Comparison of ENCODE assay signal across 21 mouse cellular contexts in genomic region chr19:43618505-43619030, GRCm38 (mm10). TPM values are rescaled to one million over a fixed set of nuclear protein-coding genes. Genes with fewer than 3 reads are reported as not detected.
A peak's percentile ranks its signal among the peaks of the same experiment; 100 is the strongest.
DNase-seq lines count a peak whose midpoint lies in the region; ATAC-seq and TF ChIP-seq lines count a peak whose summit lies in the region.
"Had no signal": no experiment of that assay in that cellular context is flagged by ENCODE, and none has a peak within 500 bp of the region (broad histone marks: within the 10 kb centered on the region; RNA-seq: fewer than 3 reads in every experiment).

No protein-coding gene starts in this region.

- 2% methylated on average over 5 of the region's 5 CpGs for WGBS in hindbrain, embryonic 10.5 days
- 11% methylated on average over 5 of the region's 5 CpGs for WGBS in hindbrain, postnatal 0 days
- WGBS in intestine, embryonic 14.5 days: 11% methylated on average over 5 of the region's 5 CpGs
- WGBS in small intestine, adult 2 months: 12% methylated on average over 5 of the region's 5 CpGs

- peaks cover 35% of the 10 kb centered on the region for H3K4me1 ChIP-seq in hindbrain, embryonic 10.5 days (replicated peaks)
- no peaks in the 10 kb centered on the region for H3K4me1 ChIP-seq in hindbrain, postnatal 0 days (ENCODE audit: insufficient read depth, low read length)
- peaks cover 17% of the 10 kb centered on the region; the same call in 1 of the 2 replicates for H3K4me1 ChIP-seq in intestine, embryonic 14.5 days (replicated peaks; ENCODE audit: control insufficient read depth, insufficient read depth, low read length)
- peaks cover 13% of the 10 kb centered on the region for H3K4me1 ChIP-seq in small intestine, adult 2 months (ENCODE audit: control insufficient read depth, insufficient read depth, insufficient read length, low read length)

- DNase-seq in hindbrain, embryonic 10.5 days (ENCODE audit: low spot score): peak; percentile 20
- no peak for DNase-seq in hindbrain, postnatal 0 days (ENCODE audit: low spot score)
- DNase-seq in intestine, embryonic 14.5 days (ENCODE audit: low spot score): peak; percentile 64
- DNase-seq in right cerebral cortex, postnatal 14 days: no peak
- DNase-seq: adrenal gland, adult 8-10 months; adrenal gland, postnatal 36 days; cerebellum, adult 2 months; cerebellum, postnatal 10 days; gastrocnemius, adult 2 months; gastrocnemius, postnatal 25 days; heart, adult 18-20 months; heart, postnatal 14 days; kidney, adult 11 months had no signal

- no peak for ATAC-seq in hindbrain, postnatal 0 days
- ATAC-seq in granulocyte monocyte progenitor cell, adult 5-6 weeks (replicated peaks; ENCODE audit: poor library complexity, severe bottlenecking): 0 out of 2 replicates have a peak, but pooled peaks have one; percentile 15
- no peak for ATAC-seq in intestine, embryonic 14.5 days (replicated peaks; ENCODE audit: low FRiP score, low TSS enrichment, low read depth)
- ATAC-seq: forebrain, embryonic 14.5 days; hindbrain, embryonic 16.5 days had no signal

- peaks cover 100% of the 10 kb centered on the region for H3K27me3 ChIP-seq in hindbrain, embryonic 10.5 days (ENCODE audit: insufficient read depth, poor library complexity, severe bottlenecking)
- peaks cover 70% of the 10 kb centered on the region for H3K27me3 ChIP-seq in hindbrain, postnatal 0 days (ENCODE audit: insufficient read depth, low read length)
- peaks cover 51% of the 10 kb centered on the region for H3K27me3 ChIP-seq in intestine, embryonic 14.5 days (replicated peaks; ENCODE audit: control insufficient read depth, insufficient read depth, low read length)
- peaks cover 72% of the 10 kb centered on the region for H3K27me3 ChIP-seq in small intestine, adult 2 months (ENCODE audit: control insufficient read depth, insufficient read depth, low read length)

- H3K9ac ChIP-seq in hindbrain, postnatal 0 days (replicated peaks; ENCODE audit: low read length): no peak overlapping the region
- no peak overlapping the region for H3K9ac ChIP-seq in intestine, embryonic 14.5 days (ENCODE audit: low read length)
- H3K9ac ChIP-seq: embryonic facial prominence, embryonic 13.5 days; heart, embryonic 15.5 days had no signal

- no peaks in the 10 kb centered on the region for H3K36me3 ChIP-seq in hindbrain, embryonic 10.5 days
- no peaks in the 10 kb centered on the region for H3K36me3 ChIP-seq in hindbrain, postnatal 0 days (ENCODE audit: insufficient read depth, low read length)
- H3K36me3 ChIP-seq in intestine, embryonic 14.5 days (ENCODE audit: control insufficient read depth, insufficient read depth, low read length): peaks cover 14% of the 10 kb centered on the region; the same call in 1 of the 2 replicates
- peaks cover 4% of the 10 kb centered on the region; the same call in 1 of the 2 replicates for H3K36me3 ChIP-seq in small intestine, adult 2 months (ENCODE audit: control insufficient read depth, insufficient read depth, low read length)
- H3K36me3 ChIP-seq: embryonic facial prominence, embryonic 13.5 days; G1E; heart, embryonic 10.5 days; heart, embryonic 15.5 days had no signal

- no peak overlapping the region for H3K4me2 ChIP-seq in hindbrain, postnatal 0 days (ENCODE audit: low read depth, low read length)
- peak overlapping the region; percentile 71; the same call in 1 of the 2 replicates for H3K4me2 ChIP-seq in intestine, embryonic 14.5 days (ENCODE audit: low read length)
- H3K4me2 ChIP-seq: embryonic facial prominence, embryonic 13.5 days; heart, embryonic 15.5 days had no signal

- no peak; the same call in 1 of the 2 replicates for TF ChIP-seq POLR2A in small intestine, adult 2 months (IDR thresholded peaks at IDR 0.05; ENCODE audit: low read depth, low read length)

- no peak overlapping the region for H3K4me3 ChIP-seq in hindbrain, embryonic 10.5 days
- H3K4me3 ChIP-seq in hindbrain, postnatal 0 days (ENCODE audit: low read length): no peak overlapping the region
- no peak overlapping the region for H3K4me3 ChIP-seq in intestine, embryonic 14.5 days (ENCODE audit: low read depth, low read length)
- H3K4me3 ChIP-seq in small intestine, adult 2 months (ENCODE audit: low read depth, low read length): peak overlapping the region; percentile 35
- H3K4me3 ChIP-seq: embryonic facial prominence, embryonic 13.5 days; gastrocnemius, adult 2 months; heart, embryonic 10.5 days; heart, embryonic 15.5 days had no signal

- H3K9me3 ChIP-seq in hindbrain, embryonic 10.5 days: no peaks in the 10 kb centered on the region
- no peaks in the 10 kb centered on the region for H3K9me3 ChIP-seq in hindbrain, postnatal 0 days (ENCODE audit: low read length)
- no peaks in the 10 kb centered on the region for H3K9me3 ChIP-seq in intestine, embryonic 14.5 days (ENCODE audit: control insufficient read depth, low read length)
- H3K9me3 ChIP-seq: embryonic facial prominence, embryonic 13.5 days; heart, embryonic 10.5 days; heart, embryonic 15.5 days had no signal

- no peak overlapping the region for H3K27ac ChIP-seq in hindbrain, embryonic 10.5 days
- no peak overlapping the region for H3K27ac ChIP-seq in hindbrain, postnatal 0 days
- no peak overlapping the region; the same call in 1 of the 2 replicates for H3K27ac ChIP-seq in intestine, embryonic 14.5 days (ENCODE audit: low read depth)
- peak overlapping the region; percentile 72 for H3K27ac ChIP-seq in small intestine, adult 2 months (ENCODE audit: insufficient read depth, low read depth, low read length)
- H3K27ac ChIP-seq: embryonic facial prominence, embryonic 13.5 days; gastrocnemius, adult 2 months; heart, embryonic 10.5 days; heart, embryonic 15.5 days had no signal

- TF ChIP-seq CTCF in hindbrain, postnatal 0 days (IDR thresholded peaks at IDR 0.05; ENCODE audit: low read depth): no peak
- no peak for TF ChIP-seq CTCF in small intestine, adult 2 months (IDR thresholded peaks at IDR 0.05; ENCODE audit: extremely low read depth, insufficient read length, insufficient replicate concordance, low read depth, low read length)

RNA-seq across cellular contexts. Expression of gene Nkx2-3, which starts 6.4 kb away (rescaled TPM):
- polyA plus RNA-seq in hindbrain, embryonic 10.5 days (2016; fragmentation: Nextera tagmentation; extraction: Ambion mirVana): 0.56 and 1.0 TPM in 2 replicates
- total RNA-seq in hindbrain, postnatal 0 days (2014; rRNA removed): not detected in 2 replicates
- not detected in 2 replicates for polyA plus RNA-seq in hindbrain, postnatal 0 days (2015; fragmentation: Nextera tagmentation; extraction: Ambion mirVana)
- not detected in 2 replicates for total RNA-seq in granulocyte monocyte progenitor cell, adult 5-6 weeks (2014; fragmentation: Nextera tagmentation)
- not detected in 2 replicates for total RNA-seq in granulocyte monocyte progenitor cell, adult 5-6 weeks (2017)
- 82.3 and 83.9 TPM in 2 replicates for polyA plus RNA-seq in intestine, embryonic 14.5 days (2014; fragmentation: Nextera tagmentation; extraction: Ambion mirVana)
- 12.3 and 24.9 TPM in 2 replicates for polyA plus RNA-seq in small intestine, adult 2 months (2012; rRNA removed)
- total RNA-seq: adrenal gland, adult 8-10 months; adrenal gland, postnatal 36 days; gastrocnemius, adult 2 months; gastrocnemius, postnatal 25 days; heart, adult 18-20 months; heart, postnatal 14 days had no signal
- polyA plus RNA-seq: cerebellum, adult 2 months; G1E; heart, embryonic 15.5 days; hindbrain, embryonic 16.5 days had no signal

RNA-seq across cellular contexts. Expression of gene Slc25a28, which starts 56.1 kb away (rescaled TPM):
- 9.2 and 12.3 TPM in 2 replicates for polyA plus RNA-seq in hindbrain, embryonic 10.5 days (2016; fragmentation: Nextera tagmentation; extraction: Ambion mirVana)
- 35.7 and 53.1 TPM in 2 replicates for total RNA-seq in hindbrain, postnatal 0 days (2014; rRNA removed)
- 16.1 and 18.1 TPM in 2 replicates for polyA plus RNA-seq in hindbrain, postnatal 0 days (2015; fragmentation: Nextera tagmentation; extraction: Ambion mirVana)
- 47.1 and 50.0 TPM in 2 replicates for total RNA-seq in granulocyte monocyte progenitor cell, adult 5-6 weeks (2014; fragmentation: Nextera tagmentation)
- total RNA-seq in granulocyte monocyte progenitor cell, adult 5-6 weeks (2017): 36.0 and 36.1 TPM in 2 replicates
- 18.6 and 21.4 TPM in 2 replicates for polyA plus RNA-seq in intestine, embryonic 14.5 days (2014; fragmentation: Nextera tagmentation; extraction: Ambion mirVana)
- 41.0 and 74.2 TPM in 2 replicates for polyA plus RNA-seq in small intestine, adult 2 months (2012; rRNA removed)

Comparison
In these comparisons a context has a peak if more than half of its experiments do, and no peak if none do; other contexts are left out.
1. DNase-seq: peak in hindbrain, embryonic 10.5 days (single experiment) and intestine, embryonic 14.5 days (single experiment); none in hindbrain, postnatal 0 days (single experiment) and right cerebral cortex, postnatal 14 days (single experiment).